Mouse (Mus musculus): ENCODE data around the gene Lpar2. TPM values are rescaled to one million over a fixed set of nuclear protein-coding genes. Genes with fewer than 3 reads are reported as not detected.

Gene Lpar2
- 4.0 TPM for total RNA-seq (2023)

DNA sequence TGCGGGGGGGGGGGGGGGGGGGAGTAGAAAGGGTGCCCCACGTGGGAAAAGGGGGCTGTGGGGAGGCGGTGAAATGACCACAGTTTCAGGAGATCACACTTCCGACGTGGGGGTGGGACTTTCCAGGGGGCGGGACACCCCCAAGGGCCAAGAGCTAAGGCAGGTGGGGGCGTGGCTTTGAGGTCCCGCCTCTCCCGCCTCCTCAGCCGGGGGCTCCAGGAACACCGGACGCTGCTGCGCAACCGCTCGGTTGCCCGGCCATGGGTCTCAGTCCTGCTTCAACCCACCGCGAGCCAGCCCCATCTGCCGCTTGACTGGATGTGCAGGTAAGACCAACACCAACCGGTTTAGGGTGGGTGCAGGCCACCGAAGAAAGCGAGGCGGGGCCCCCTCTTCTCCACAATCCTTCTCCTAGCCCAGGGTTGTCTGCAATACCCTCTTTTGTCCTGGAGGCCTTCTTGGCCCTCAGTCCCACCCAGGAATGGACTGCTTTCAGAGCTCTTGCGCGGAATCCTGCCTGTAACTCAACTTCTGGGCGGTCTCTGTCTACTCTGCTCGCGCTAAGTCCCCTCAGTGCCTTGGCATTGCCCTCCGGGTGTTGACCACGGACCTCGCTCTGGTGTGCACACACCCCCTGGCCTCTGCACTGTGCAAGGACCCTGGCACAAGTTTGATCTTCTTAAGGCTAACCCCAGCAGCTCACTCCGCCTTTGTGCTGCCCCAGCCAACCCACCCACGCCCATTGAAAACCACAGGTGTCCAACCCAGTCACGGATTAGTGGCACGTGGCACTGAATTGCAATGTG is at the start of gene Lpar2:
TSS of gene Lpar2 (plus strand) at position 44 of the 806 bp plus-strand sequence.

DNA sequence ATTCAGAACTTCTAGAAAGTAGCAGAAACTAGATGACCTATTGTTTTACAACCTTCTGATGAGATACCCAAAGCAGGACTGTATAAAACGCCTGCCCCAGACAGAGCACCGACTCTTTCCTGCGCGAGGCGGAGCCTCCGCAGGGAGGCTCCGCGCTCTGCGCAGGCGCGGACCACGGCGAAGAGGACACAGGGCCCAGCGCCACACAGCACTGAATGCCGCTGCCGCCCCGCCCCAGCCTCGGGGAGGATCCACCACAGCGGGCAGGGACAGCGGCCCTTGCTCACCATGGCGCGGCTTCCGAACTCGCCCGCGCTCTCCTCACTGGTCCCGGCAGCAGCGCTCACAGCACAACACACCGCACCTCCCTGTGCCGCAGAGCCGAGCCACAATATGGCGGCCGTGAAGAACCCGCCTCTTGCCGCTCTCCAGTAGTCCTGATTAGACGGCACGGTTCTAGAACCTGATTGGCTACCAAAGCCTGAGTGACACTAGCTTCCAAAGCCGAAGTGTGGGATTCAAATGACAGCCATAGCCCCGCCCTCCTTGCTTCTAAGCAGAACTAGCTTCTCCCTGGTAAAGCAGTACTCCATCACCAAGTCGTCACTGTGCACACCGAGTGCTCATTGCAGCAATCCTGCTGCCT is 47.6 kb upstream of the Lpar2 start, which contains the start of gene Gm20422:
TSS of gene Gm20422 (minus strand) at position 384 of the 646 bp plus-strand sequence.

DNA sequence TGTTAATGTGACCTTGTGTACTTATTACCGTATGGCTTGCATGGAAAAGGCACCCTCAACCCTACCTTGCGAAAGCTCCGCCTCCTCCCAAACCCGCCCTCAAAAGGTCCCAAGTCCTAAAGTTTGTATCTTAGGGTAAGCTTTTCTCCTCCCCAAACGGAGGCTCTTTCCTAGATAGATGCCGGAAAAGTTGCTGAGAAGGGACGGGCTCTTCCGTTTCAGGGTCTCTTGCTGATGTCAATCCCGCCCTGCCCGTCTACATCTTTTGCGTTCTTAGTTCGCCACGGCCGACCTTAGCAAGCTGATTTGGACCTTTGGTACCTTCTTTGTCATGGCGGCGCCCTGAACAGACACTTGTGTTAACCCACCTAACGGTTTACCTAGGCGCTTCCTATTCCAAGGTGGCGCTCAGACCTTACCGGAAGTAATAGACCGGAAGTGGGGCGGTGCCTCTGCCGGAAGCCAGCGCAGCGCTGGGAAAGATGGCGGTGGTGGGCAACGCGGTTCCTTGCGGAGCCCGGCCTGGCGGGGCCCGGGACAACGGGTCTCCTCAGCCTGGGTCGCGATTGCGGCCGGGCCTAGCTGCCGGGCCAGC is 31.4 kb upstream of the Lpar2 start, which contains the start of the genes Atp13a1 and Zfp866:
TSS of gene Atp13a1 (plus strand) at position 391 of the 595 bp plus-strand sequence.
TSS of gene Zfp866 (minus strand) at position 406 of the 595 bp plus-strand sequence.

DNA sequence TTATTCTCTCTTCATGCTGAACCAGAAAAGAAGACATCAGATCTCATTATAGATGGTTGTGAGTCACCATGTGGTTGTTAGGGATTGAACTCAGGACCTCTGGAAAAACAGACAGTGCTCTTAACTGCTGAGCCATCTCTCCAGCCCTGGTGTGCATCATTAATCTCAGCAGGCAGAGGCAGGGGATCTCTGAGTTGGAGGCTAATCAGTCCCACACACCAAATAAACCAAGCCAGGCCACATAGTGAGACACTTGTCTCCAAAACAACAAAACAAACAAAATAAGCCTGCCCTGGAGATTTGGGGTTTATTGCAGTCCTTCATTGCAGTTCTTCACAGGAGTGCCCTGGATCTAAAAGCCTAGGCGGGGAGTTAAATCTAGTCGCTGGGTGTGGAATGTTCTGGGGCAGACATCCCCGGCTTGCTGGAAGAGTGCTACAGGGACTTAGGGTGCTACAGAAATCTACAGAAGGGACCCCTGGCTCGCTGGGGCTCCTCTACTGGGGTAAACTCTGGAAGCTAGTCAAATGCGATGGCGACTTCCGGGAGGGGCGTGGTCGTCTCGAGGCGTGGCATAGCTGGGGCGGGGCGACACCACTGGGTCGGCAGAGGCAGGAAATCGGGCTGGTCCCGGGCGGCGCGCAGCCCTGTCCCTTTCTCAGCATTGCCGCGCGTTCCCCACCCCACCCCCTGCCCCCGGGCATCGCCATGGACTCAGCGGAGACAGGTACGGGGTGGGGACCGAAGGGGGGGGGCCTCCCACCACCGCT is 13.9 kb upstream of the Lpar2 start, which contains the start of gene Gmip:
TSS of gene Gmip (plus strand) at position 586 of the 770 bp plus-strand sequence.

DNA sequence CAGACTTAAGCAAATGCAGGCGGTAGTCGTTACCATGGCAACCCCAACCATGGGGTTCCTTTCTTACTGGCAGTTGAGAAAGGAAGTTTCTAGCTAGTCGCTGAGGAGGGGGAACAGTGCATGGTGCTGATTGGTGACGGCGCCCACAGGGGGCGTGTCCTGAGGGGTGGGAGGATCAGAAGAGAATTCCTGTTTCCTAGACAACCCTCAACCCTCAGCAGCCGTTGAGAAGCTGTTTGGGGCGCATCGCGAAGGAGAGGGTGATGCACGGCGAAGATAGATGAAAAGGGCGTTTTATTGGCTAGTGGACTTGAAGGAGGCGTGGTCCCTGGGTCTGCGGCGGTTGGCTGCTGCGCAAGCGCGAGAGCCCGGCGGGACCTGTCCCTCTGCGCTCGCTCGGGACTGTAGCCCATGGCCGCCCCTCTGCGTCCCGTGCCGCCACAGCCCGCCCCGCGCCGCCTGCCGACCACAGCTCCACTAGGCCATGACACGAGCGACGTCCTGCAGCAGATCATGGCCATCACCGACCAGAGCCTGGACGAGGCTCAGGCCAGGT is 10.1 kb downstream of the Lpar2 start, which contains the start of gene Pbx4:
TSS of gene Pbx4 (plus strand) at position 194 of the 556 bp plus-strand sequence.

Other genes starting within 250 kb of the Lpar2 start
- gene Zfp868, start 196.9 kb upstream of the Lpar2 start, total RNA-seq (2023): 68.5 TPM
- gene Zfp964, start 167.9 kb upstream of the Lpar2 start, total RNA-seq (2023): 0.27 TPM
- 67.6 TPM for gene Zfp869, start 111.7 kb upstream of the Lpar2 start, total RNA-seq (2023)
- gene Zfp963, start 72.5 kb upstream of the Lpar2 start, total RNA-seq (2023): 4.3 TPM
- not detected for gene Gm20422, start 47.5 kb upstream of the Lpar2 start, total RNA-seq (2023)
- 65.7 TPM for gene Atp13a1, start 31.3 kb upstream of the Lpar2 start, total RNA-seq (2023)
- gene Zfp866, start 31.3 kb upstream of the Lpar2 start, total RNA-seq (2023): 36.3 TPM
- 254 TPM for gene Gmip, start 13.8 kb upstream of the Lpar2 start, total RNA-seq (2023)
- gene Pbx4, start 10.1 kb downstream of the Lpar2 start, total RNA-seq (2023): 3.2 TPM
- not detected for gene Cilp2, start 65.3 kb downstream of the Lpar2 start, total RNA-seq (2023)
- 0.89 TPM for gene Tssk6, start 79.8 kb downstream of the Lpar2 start, total RNA-seq (2023)
- 52.0 TPM for gene Ndufa13, start 80.1 kb downstream of the Lpar2 start, total RNA-seq (2023)
- 2.8 TPM for gene Yjefn3, start 80.3 kb downstream of the Lpar2 start, total RNA-seq (2023)
- gene Gatad2a, start 174.0 kb downstream of the Lpar2 start, total RNA-seq (2023): 90.5 TPM
- 137 TPM for gene Mau2, start 220.3 kb downstream of the Lpar2 start, total RNA-seq (2023)
- 50.6 TPM for gene Sugp1, start 220.4 kb downstream of the Lpar2 start, total RNA-seq (2023)